Mouse (Mus musculus) left cerebral cortex, adult 8-10 months (tissue): ENCODE data around the gene H2al1h. TPM values are rescaled to one million over a fixed set of nuclear protein-coding genes. Genes with fewer than 3 reads are reported as not detected.
"Not testable (repeated sequence)": the region's sequence is repeated elsewhere in the genome, so short reads cannot be mapped to it uniquely, and the experiment has no call there.

Experiments used
- DNase-seq, 2 experiments: peaks; one replicate each; pipeline ENCODE4 v3.0.0; 2022; ENCODE audit warnings: low spot score in 2 of 2
- total RNA-seq, 4 experiments: library from RNA; stranded (reverse); gene quantifications; 2 replicates each; pipeline ENCODE4 v1.2.4; 2022

The H2al1h gene
- total RNA-seq: not detected

- not testable (repeated sequence) for DNase-seq
Observed at GRCm38 (mm10) chrX:11321192-11321591, at the start of gene H2al1h. TSS of gene H2al1h (plus strand) at chrX:11321492.

GRCm38 (mm10) chrX:11273190-11273589 lies 48.1 kb upstream of the H2al1h start:
- no peak for DNase-seq

GRCm38 (mm10) chrX:11277083-11277482 lies 44.2 kb upstream of the H2al1h start:
- DNase-seq: no peak

- DNase-seq: no peak
Observed at GRCm38 (mm10) chrX:11280741-11281140, 40.6 kb upstream of the H2al1h start.

GRCm38 (mm10) chrX:11288306-11288882 lies 32.9 kb upstream of the H2al1h start:
- DNase-seq: no peak

GRCm38 (mm10) chrX:11289244-11289643 lies 32.0 kb upstream of the H2al1h start:
- DNase-seq: no peak

GRCm38 (mm10) chrX:11298957-11299356 lies 22.3 kb upstream of the H2al1h start, which contains the start of gene H2al1a:
TSS of gene H2al1a (plus strand) at chrX:11299257.
- not testable (repeated sequence) for DNase-seq

- not testable (repeated sequence) for DNase-seq
Observed at GRCm38 (mm10) chrX:11302132-11302531, 19.2 kb upstream of the H2al1h start, which contains the start of gene H2al1b. TSS of gene H2al1b (plus strand) at chrX:11302432.

GRCm38 (mm10) chrX:11305355-11305754 lies 15.9 kb upstream of the H2al1h start, which contains the start of gene H2al1c:
TSS of gene H2al1c (plus strand) at chrX:11305655.
- not testable (repeated sequence) for DNase-seq

GRCm38 (mm10) chrX:11308524-11308923 lies 12.8 kb upstream of the H2al1h start, which contains the start of gene H2al1d:
TSS of gene H2al1d (plus strand) at chrX:11308824.
- not testable (repeated sequence) for DNase-seq

GRCm38 (mm10) chrX:11311634-11312033 lies 9.7 kb upstream of the H2al1h start, which contains the start of gene H2al1e:
TSS of gene H2al1e (plus strand) at chrX:11311934.
- not testable (repeated sequence) for DNase-seq

GRCm38 (mm10) chrX:11314858-11315257 lies 6.4 kb upstream of the H2al1h start, which contains the start of gene H2al1f:
TSS of gene H2al1f (plus strand) at chrX:11315158.
- DNase-seq: not testable (repeated sequence)

GRCm38 (mm10) chrX:11317956-11318355 lies 3.3 kb upstream of the H2al1h start, which contains the start of gene H2al1g:
TSS of gene H2al1g (plus strand) at chrX:11318256.
- not testable (repeated sequence) for DNase-seq

- DNase-seq: not testable (repeated sequence)
Observed at GRCm38 (mm10) chrX:11324359-11324758, 3.1 kb downstream of the H2al1h start, which contains the start of gene H2al1i. TSS of gene H2al1i (plus strand) at chrX:11324659.

- not testable (repeated sequence) for DNase-seq
Observed at GRCm38 (mm10) chrX:11327522-11327921, 6.2 kb downstream of the H2al1h start, which contains the start of gene H2al1j. TSS of gene H2al1j (plus strand) at chrX:11327822.

GRCm38 (mm10) chrX:11345762-11346161 lies 24.5 kb downstream of the H2al1h start:
- no peak for DNase-seq

- no peak for DNase-seq
Observed at GRCm38 (mm10) chrX:11346756-11347155, 25.5 kb downstream of the H2al1h start.

- DNase-seq: no peak
Observed at GRCm38 (mm10) chrX:11360823-11361222, 39.5 kb downstream of the H2al1h start.

- DNase-seq: no peak
Observed at GRCm38 (mm10) chrX:11361261-11361660, 40.0 kb downstream of the H2al1h start.

GRCm38 (mm10) chrX:11363890-11364289 lies 42.6 kb downstream of the H2al1h start:
- DNase-seq: no peak

- no peak for DNase-seq
Observed at GRCm38 (mm10) chrX:11365151-11365550, 43.9 kb downstream of the H2al1h start.
